Mouse (Mus musculus) olfactory bulb, adult 2 months (tissue): ENCODE data around the gene Nfkbie.

ENCODE experiments used
- CTCF ChIP-seq: fragments of 200-500 bp; IDR thresholded peaks from 2 replicates; pipeline ENCODE4 v1.5.1; 2012; ENCODE audit warnings: low read depth, mild to moderate bottlenecking, low read length, moderate library complexity; ENCODE audit not compliant: insufficient read depth
- POLR2A ChIP-seq: fragments of 200-500 bp; IDR thresholded peaks from 2 replicates; pipeline ENCODE4 v1.6.1; 2012; ENCODE audit warnings: mild to moderate bottlenecking, low read depth, low read length, moderate library complexity; ENCODE audit not compliant: insufficient read depth

DNA sequence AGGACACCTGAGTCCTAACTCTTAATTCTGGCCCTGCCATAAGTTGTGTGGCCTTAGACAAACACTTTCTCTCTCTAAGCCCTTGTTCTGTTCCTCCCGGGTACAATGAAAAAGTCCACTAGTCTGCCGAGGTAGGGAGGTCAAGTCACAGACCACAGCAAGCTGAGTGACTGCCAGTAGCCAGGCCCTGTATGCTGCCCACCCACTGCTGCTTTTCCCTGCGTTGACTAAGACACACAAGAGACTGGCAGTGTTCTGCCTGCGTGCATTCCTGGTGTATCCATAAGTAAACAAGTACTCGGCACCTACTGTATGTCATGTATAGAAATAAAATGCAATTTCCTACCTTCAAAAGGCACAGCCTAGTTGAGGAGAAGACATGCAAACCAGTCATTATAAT is 5.2 kb upstream of the Nfkbie start:
- no peak for TF ChIP-seq CTCF
- TF ChIP-seq POLR2A: no peak
